Comparison of ENCODE assay signal across 18 mouse cellular contexts in the genomic region with DNA sequence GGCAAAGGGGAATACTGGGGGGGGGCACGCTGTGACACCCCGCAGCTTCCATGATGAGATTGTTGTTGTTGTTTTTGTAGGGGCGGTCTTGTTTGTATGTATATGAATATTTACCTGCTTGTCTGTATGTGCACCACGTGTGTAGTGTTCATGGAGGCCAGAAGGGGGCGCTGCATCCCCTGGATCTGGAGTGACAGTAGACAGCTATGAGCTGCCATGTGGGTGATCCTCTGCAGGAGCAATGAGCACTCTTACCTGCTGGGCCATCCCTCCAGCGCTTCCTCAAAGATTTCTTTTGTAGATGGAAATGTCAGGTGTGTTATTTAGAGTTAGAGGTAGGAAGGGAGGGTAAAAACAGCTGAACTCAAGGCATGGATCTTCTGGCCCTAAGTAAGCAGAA. TPM values are rescaled to one million over a fixed set of nuclear protein-coding genes. Genes with fewer than 3 reads are reported as not detected.
DNase-seq lines count a peak whose midpoint lies in the region; ATAC-seq and TF ChIP-seq lines count a peak whose summit lies in the region.
"Had no signal": no experiment of that assay in that cellular context is flagged by ENCODE, and none has a peak within 500 bp of the region (broad histone marks: within the 10 kb centered on the region; RNA-seq: fewer than 3 reads in every experiment).

No protein-coding gene starts in this region.

- WGBS in kidney, postnatal 0 days: 74% methylated on average over 6 of the region's 6 CpGs
- WGBS in bone marrow, adult 2 months: 84% methylated on average over 6 of the region's 6 CpGs
- WGBS in small intestine, adult 2 months: 73% methylated on average over 6 of the region's 6 CpGs

- H3K4me3 ChIP-seq in kidney, postnatal 0 days (replicated peaks; ENCODE audit: low read depth, low read length): no peak overlapping the region
- H3K4me3 ChIP-seq in testis, adult 2 months (ENCODE audit: control insufficient read depth, low read depth, low read length): no peak overlapping the region
- no peak overlapping the region for H3K4me3 ChIP-seq in bone marrow, adult 2 months (replicated peaks; ENCODE audit: control insufficient read depth, low read depth, low read length)
- H3K4me3 ChIP-seq in small intestine, adult 2 months (ENCODE audit: low read depth, low read length): no peak overlapping the region
- H3K4me3 ChIP-seq: heart, embryonic 13.5 days; limb, embryonic 15.5 days; neural tube, embryonic 12.5 days had no signal

- no peaks in the 10 kb centered on the region for H3K9me3 ChIP-seq in kidney, postnatal 0 days (replicated peaks; ENCODE audit: low read length)
- H3K9me3 ChIP-seq: heart, embryonic 13.5 days; limb, embryonic 15.5 days; neural tube, embryonic 12.5 days had no signal

- no peak for ATAC-seq in kidney, postnatal 0 days (replicated peaks; ENCODE audit: low FRiP score, low read depth)

- H3K4me1 ChIP-seq in kidney, postnatal 0 days (replicated peaks; ENCODE audit: insufficient read depth, low read length): no peaks in the 10 kb centered on the region
- no peaks in the 10 kb centered on the region for H3K4me1 ChIP-seq in testis, adult 2 months (ENCODE audit: control insufficient read depth, insufficient read depth, low read length)
- no peaks in the 10 kb centered on the region for H3K4me1 ChIP-seq in bone marrow, adult 2 months (ENCODE audit: control insufficient read depth, insufficient read depth, low read length)
- no peaks in the 10 kb centered on the region for H3K4me1 ChIP-seq in small intestine, adult 2 months (ENCODE audit: control insufficient read depth, insufficient read depth, insufficient read length, low read length)
- H3K4me1 ChIP-seq: heart, embryonic 13.5 days; neural tube, embryonic 12.5 days had no signal

- no peak overlapping the region for H3K9ac ChIP-seq in kidney, postnatal 0 days (ENCODE audit: low read depth, low read length)
- H3K9ac ChIP-seq: heart, embryonic 13.5 days; hindbrain, embryonic 14.5 days; limb, embryonic 15.5 days; neural tube, embryonic 12.5 days had no signal

- no peak for TF ChIP-seq POLR2A in testis, adult 2 months (IDR thresholded peaks at IDR 0.05; ENCODE audit: control insufficient read depth, low read depth, low read length)
- no peak for TF ChIP-seq POLR2A in bone marrow, adult 2 months (IDR thresholded peaks at IDR 0.05; ENCODE audit: borderline replicate concordance, control insufficient read depth, low read depth, low read length)
- no peak for TF ChIP-seq POLR2A in small intestine, adult 2 months (IDR thresholded peaks at IDR 0.05; ENCODE audit: low read depth, low read length)

- H3K27ac ChIP-seq in kidney, postnatal 0 days: no peak overlapping the region
- H3K27ac ChIP-seq in testis, adult 2 months (ENCODE audit: control insufficient read depth, insufficient read depth, low read depth, low read length): no peak overlapping the region
- no peak overlapping the region for H3K27ac ChIP-seq in bone marrow, adult 2 months (ENCODE audit: control insufficient read depth, insufficient read depth, low read depth, low read length, poor library complexity)
- no peak overlapping the region for H3K27ac ChIP-seq in small intestine, adult 2 months (ENCODE audit: insufficient read depth, low read depth, low read length)
- H3K27ac ChIP-seq: heart, embryonic 13.5 days; hindbrain, embryonic 14.5 days; limb, embryonic 15.5 days; neural tube, embryonic 12.5 days had no signal

- H3K4me2 ChIP-seq in kidney, postnatal 0 days (ENCODE audit: low read length): no peak overlapping the region
- H3K4me2 ChIP-seq: heart, embryonic 13.5 days; hindbrain, embryonic 14.5 days; limb, embryonic 15.5 days; neural tube, embryonic 12.5 days had no signal

- no peak for DNase-seq in kidney, postnatal 0 days (ENCODE audit: low spot score)
- no peak for DNase-seq in kidney, postnatal 14 days
- DNase-seq in testis, postnatal 14 days (ENCODE audit: low spot score): no peak
- no peak for DNase-seq in retina, postnatal 1 day
- no peak for DNase-seq in kidney, adult 18-20 months
- DNase-seq: cerebellum, adult 11 months; embryo, embryonic 11 days; right cerebral cortex, adult 18-20 months had no signal

- no peaks in the 10 kb centered on the region for H3K27me3 ChIP-seq in kidney, postnatal 0 days (ENCODE audit: insufficient read depth, low read length)
- H3K27me3 ChIP-seq in testis, adult 2 months (ENCODE audit: control insufficient read depth, insufficient read depth, low read length): no peaks in the 10 kb centered on the region
- H3K27me3 ChIP-seq in small intestine, adult 2 months (ENCODE audit: control insufficient read depth, insufficient read depth, low read length): no peaks in the 10 kb centered on the region
- H3K27me3 ChIP-seq: neural tube, embryonic 12.5 days had no signal

- TF ChIP-seq CTCF in kidney, postnatal 0 days (IDR thresholded peaks at IDR 0.05; ENCODE audit: low read depth): peak; percentile 49; the same call in 1 of the 2 replicates
- peak; percentile 86; the same call in 1 of the 2 replicates for TF ChIP-seq CTCF in testis, adult 2 months (IDR thresholded peaks at IDR 0.05; ENCODE audit: control insufficient read depth, insufficient read depth, insufficient replicate concordance, low read depth, low read length)
- TF ChIP-seq CTCF in bone marrow, adult 2 months (IDR thresholded peaks at IDR 0.05; ENCODE audit: control insufficient read depth, insufficient read depth, low read length): peak; percentile 48
- peak; percentile 30; the same call in 1 of the 2 replicates for TF ChIP-seq CTCF in small intestine, adult 2 months (IDR thresholded peaks at IDR 0.05; ENCODE audit: extremely low read depth, insufficient read length, insufficient replicate concordance, low read depth, low read length)

- no peaks in the 10 kb centered on the region for H3K36me3 ChIP-seq in kidney, postnatal 0 days (ENCODE audit: insufficient read depth, low read length)
- no peaks in the 10 kb centered on the region for H3K36me3 ChIP-seq in testis, adult 2 months (ENCODE audit: control insufficient read depth, insufficient read depth, low read length)
- no peaks in the 10 kb centered on the region for H3K36me3 ChIP-seq in small intestine, adult 2 months (ENCODE audit: control insufficient read depth, insufficient read depth, low read length)
- H3K36me3 ChIP-seq: heart, embryonic 13.5 days; limb, embryonic 15.5 days; neural tube, embryonic 12.5 days had no signal

RNA-seq across cellular contexts. Expression of a gene that starts 2.8 kb away (rescaled TPM):
- polyA plus RNA-seq in kidney, postnatal 0 days (2015; fragmentation: Nextera tagmentation; extraction: Ambion mirVana): not detected in 2 replicates
- polyA plus RNA-seq in testis, adult 2 months (2012; rRNA removed): not detected in 2 replicates
- polyA plus RNA-seq in bone marrow, adult 2 months (2011; ENCODE audit: insufficient read depth, insufficient read length, low replicate concordance, missing spikeins): not detected in 2 replicates
- not detected in 2 replicates for polyA plus RNA-seq in small intestine, adult 2 months (2012; rRNA removed)
- polyA plus RNA-seq: adrenal gland, adult 2 months; heart, embryonic 13.5 days; hindbrain, embryonic 14.5 days; kidney, embryonic 16.5 days; limb, embryonic 15.5 days; neural tube, embryonic 12.5 days; stomach, embryonic 16.5 days had no signal

RNA-seq across cellular contexts. Expression of a gene that starts 6.6 kb away (rescaled TPM):
- polyA plus RNA-seq in kidney, postnatal 0 days (2015; fragmentation: Nextera tagmentation; extraction: Ambion mirVana): not detected in 2 replicates
- polyA plus RNA-seq in testis, adult 2 months (2012; rRNA removed): not detected in 2 replicates
- not detected in 2 replicates for polyA plus RNA-seq in bone marrow, adult 2 months (2011; ENCODE audit: insufficient read depth, insufficient read length, low replicate concordance, missing spikeins)
- not detected in 2 replicates for polyA plus RNA-seq in small intestine, adult 2 months (2012; rRNA removed)
- polyA plus RNA-seq: adrenal gland, adult 2 months; heart, embryonic 13.5 days; hindbrain, embryonic 14.5 days; kidney, embryonic 16.5 days; limb, embryonic 15.5 days; neural tube, embryonic 12.5 days; stomach, embryonic 16.5 days had no signal

RNA-seq across cellular contexts. Expression of a gene that starts 23.5 kb away (rescaled TPM):
- 2.7 and 3.2 TPM in 2 replicates for polyA plus RNA-seq in kidney, postnatal 0 days (2015; fragmentation: Nextera tagmentation; extraction: Ambion mirVana)
- 0.62 and 0.73 TPM in 2 replicates for polyA plus RNA-seq in testis, adult 2 months (2012; rRNA removed)
- 3.1 and 6.3 TPM in 2 replicates for polyA plus RNA-seq in bone marrow, adult 2 months (2011; ENCODE audit: insufficient read depth, insufficient read length, low replicate concordance, missing spikeins)
- polyA plus RNA-seq in small intestine, adult 2 months (2012; rRNA removed): 1.0 and 2.0 TPM in 2 replicates

RNA-seq across cellular contexts. Expression of a gene that starts 26.4 kb away (rescaled TPM):
- 0.40 and 0.43 TPM in 2 replicates for polyA plus RNA-seq in kidney, postnatal 0 days (2015; fragmentation: Nextera tagmentation; extraction: Ambion mirVana)
- polyA plus RNA-seq in testis, adult 2 months (2012; rRNA removed): 3.0 and 4.6 TPM in 2 replicates
- polyA plus RNA-seq in bone marrow, adult 2 months (2011; ENCODE audit: insufficient read depth, insufficient read length, low replicate concordance, missing spikeins): 0.63 and 0.80 TPM in 2 replicates
- polyA plus RNA-seq in small intestine, adult 2 months (2012; rRNA removed): 0.28 and 1.1 TPM in 2 replicates
- polyA plus RNA-seq: neural tube, embryonic 12.5 days had no signal

RNA-seq across cellular contexts. Expression of a gene that starts 34.5 kb away (rescaled TPM):
- polyA plus RNA-seq in kidney, postnatal 0 days (2015; fragmentation: Nextera tagmentation; extraction: Ambion mirVana): 2.9 and 3.8 TPM in 2 replicates
- polyA plus RNA-seq in testis, adult 2 months (2012; rRNA removed): 182 and 185 TPM in 2 replicates
- polyA plus RNA-seq in bone marrow, adult 2 months (2011; ENCODE audit: insufficient read depth, insufficient read length, low replicate concordance, missing spikeins): not detected in 2 replicates
- not detected in 2 replicates for polyA plus RNA-seq in small intestine, adult 2 months (2012; rRNA removed)
- polyA plus RNA-seq: adrenal gland, adult 2 months had no signal

Comparison
In these comparisons a context has a peak if more than half of its experiments do, and no peak if none do; other contexts are left out.
1. CTCF ChIP-seq: peak in every context shown above with its lines; median percentile 86 in testis, adult 2 months; 49 in kidney, postnatal 0 days; 48 in bone marrow, adult 2 months; 30 in small intestine, adult 2 months.